Mouse (Mus musculus): ENCODE measurements around the gene Stab2. TPM values are rescaled to one million over a fixed set of nuclear protein-coding genes. Genes with fewer than 3 reads are reported as not detected.

Gene Stab2
- polyA plus RNA-seq, 1 experiment from 2014 or later, result 3.8 TPM

GRCm38 (mm10) chr10:86862496-86862895, 145.3 kb downstream of the Stab2 start:
- 90% methylated on average over 6 of the region's 6 CpGs for WGBS
- Histone ChIP-seq H3K9ac (ENCODE audit: low read depth, low read length) (no peak overlapping the region), H3K27me3 (ENCODE audit: control insufficient read depth, insufficient read depth, low read length) (no peaks in the 10 kb centered on the region), H3K36me3 (ENCODE audit: control insufficient read depth, insufficient read depth, low read length) (no peaks in the 10 kb centered on the region), H3K4me2 (replicated peaks; ENCODE audit: low read depth, low read length) (no peak overlapping the region), H3K4me1 (ENCODE audit: control insufficient read depth, insufficient read depth, low read length) (no peaks in the 10 kb centered on the region), H3K27ac (ENCODE audit: low read depth, low read length) (no peak overlapping the region), H3K4me3 (ENCODE audit: low read length) (no peak overlapping the region), H3K9me3 (ENCODE audit: control insufficient read depth, low read length) (no peaks in the 10 kb centered on the region)
- no peak for ATAC-seq (ENCODE audit: low FRiP score, low TSS enrichment)

GRCm38 (mm10) chr10:86860396-86860795, 147.4 kb downstream of the Stab2 start:
- Histone ChIP-seq H3K4me2 (replicated peaks; ENCODE audit: low read depth, low read length) (no peak overlapping the region), H3K27ac (ENCODE audit: low read depth, low read length) (no peak overlapping the region), H3K9ac (ENCODE audit: low read depth, low read length) (no peak overlapping the region), H3K36me3 (ENCODE audit: control insufficient read depth, insufficient read depth, low read length) (no peaks in the 10 kb centered on the region), H3K27me3 (ENCODE audit: control insufficient read depth, insufficient read depth, low read length) (no peaks in the 10 kb centered on the region), H3K9me3 (ENCODE audit: control insufficient read depth, low read length) (no peaks in the 10 kb centered on the region), H3K4me3 (ENCODE audit: low read length) (no peak overlapping the region), H3K4me1 (ENCODE audit: control insufficient read depth, insufficient read depth, low read length) (no peaks in the 10 kb centered on the region)
- WGBS, result 67% methylated on average over 4 of the region's 4 CpGs
- no peak for ATAC-seq (ENCODE audit: low FRiP score, low TSS enrichment)

DNA sequence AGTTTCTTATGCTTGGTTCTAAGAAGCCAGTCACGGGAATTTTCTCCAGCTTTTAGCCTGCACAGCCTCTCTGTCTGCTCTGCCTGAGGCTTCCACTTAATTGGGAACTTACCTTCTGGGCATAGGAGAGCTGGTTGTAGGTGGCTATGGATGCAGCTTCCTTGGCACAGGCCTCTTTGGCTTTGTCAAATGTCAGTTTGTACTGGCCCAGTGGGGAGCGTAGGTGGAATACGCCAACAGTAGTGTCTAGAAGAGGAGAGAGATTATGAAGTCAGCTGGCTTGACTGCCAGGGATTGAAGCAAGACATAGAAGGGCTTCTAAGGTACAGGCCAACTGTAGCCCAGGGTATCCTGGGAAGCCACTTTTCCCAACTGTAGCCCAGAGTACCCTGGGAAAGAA, 154.4 kb downstream of the Stab2 start:
- no peaks in the 10 kb centered on the region for H3K9me3 ChIP-seq (ENCODE audit: control insufficient read depth, low read length)
- WGBS, result 85% methylated on average over 3 of the region's 3 CpGs
- no peak overlapping the region for H3K27ac ChIP-seq (ENCODE audit: low read depth, low read length)
- no peak for ATAC-seq (ENCODE audit: low FRiP score, low TSS enrichment)
- H3K9ac ChIP-seq (ENCODE audit: low read depth, low read length), result no peak overlapping the region
- no peaks in the 10 kb centered on the region for H3K36me3 ChIP-seq (ENCODE audit: control insufficient read depth, insufficient read depth, low read length)
- no peak overlapping the region for H3K4me2 ChIP-seq (replicated peaks; ENCODE audit: low read depth, low read length)
- no peaks in the 10 kb centered on the region for H3K4me1 ChIP-seq (ENCODE audit: control insufficient read depth, insufficient read depth, low read length)
- H3K27me3 ChIP-seq (ENCODE audit: control insufficient read depth, insufficient read depth, low read length), result no peaks in the 10 kb centered on the region
- no peak overlapping the region for H3K4me3 ChIP-seq (ENCODE audit: low read length)

GRCm38 (mm10) chr10:86852160-86852559, 155.7 kb downstream of the Stab2 start:
- H3K27me3 ChIP-seq (ENCODE audit: control insufficient read depth, insufficient read depth, low read length), result no peaks in the 10 kb centered on the region

DNA sequence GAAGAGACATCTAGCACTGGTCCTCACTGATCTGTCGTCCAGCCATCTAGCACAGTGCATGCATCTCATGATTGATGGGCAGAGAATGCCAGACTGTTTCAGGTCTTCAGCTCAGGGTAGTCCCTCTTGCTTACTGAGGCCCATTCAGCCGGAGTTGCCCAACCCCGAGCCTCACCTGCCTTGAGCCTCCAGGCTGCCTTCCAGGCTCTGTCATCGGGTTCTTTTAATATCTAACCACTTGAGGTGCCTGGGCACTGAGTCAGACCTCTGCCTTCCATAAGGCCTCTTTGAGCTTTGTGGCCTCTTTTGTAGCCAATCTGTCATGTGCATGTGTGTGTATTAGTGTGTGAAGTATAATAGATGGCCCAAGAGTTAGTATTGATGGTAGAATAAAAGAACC, 158.3 kb downstream of the Stab2 start:
- H3K27me3 ChIP-seq (ENCODE audit: control insufficient read depth, insufficient read depth, low read length), result no peaks in the 10 kb centered on the region
- no peak overlapping the region for H3K4me2 ChIP-seq (replicated peaks; ENCODE audit: low read depth, low read length)
- H3K27ac ChIP-seq (ENCODE audit: low read depth, low read length), result no peak overlapping the region
- no peak overlapping the region for H3K4me3 ChIP-seq (ENCODE audit: low read length)
- no peak overlapping the region for H3K9ac ChIP-seq (ENCODE audit: low read depth, low read length)
- no peaks in the 10 kb centered on the region for H3K4me1 ChIP-seq (ENCODE audit: control insufficient read depth, insufficient read depth, low read length)
- WGBS, result 86% methylated on average over 4 of the region's 4 CpGs
- no peaks in the 10 kb centered on the region for H3K9me3 ChIP-seq (ENCODE audit: control insufficient read depth, low read length)
- no peak for ATAC-seq (ENCODE audit: low FRiP score, low TSS enrichment)
- no peaks in the 10 kb centered on the region for H3K36me3 ChIP-seq (ENCODE audit: control insufficient read depth, insufficient read depth, low read length)

More at GRCm38 (mm10) chr10:86852160-86852559, 155.7 kb downstream of the Stab2 start:
- Histone ChIP-seq H3K36me3 (ENCODE audit: control insufficient read depth, insufficient read depth, low read length) (no peaks in the 10 kb centered on the region), H3K9me3 (ENCODE audit: control insufficient read depth, low read length) (no peaks in the 10 kb centered on the region), H3K4me2 (replicated peaks; ENCODE audit: low read depth, low read length) (no peak overlapping the region), H3K4me3 (ENCODE audit: low read length) (no peak overlapping the region), H3K4me1 (ENCODE audit: control insufficient read depth, insufficient read depth, low read length) (no peaks in the 10 kb centered on the region), H3K9ac (ENCODE audit: low read depth, low read length) (no peak overlapping the region), H3K27ac (ENCODE audit: low read depth, low read length) (no peak overlapping the region)
- WGBS, result 84% methylated on average over 6 of the region's 6 CpGs
- ATAC-seq (ENCODE audit: low FRiP score, low TSS enrichment), result no peak

DNA sequence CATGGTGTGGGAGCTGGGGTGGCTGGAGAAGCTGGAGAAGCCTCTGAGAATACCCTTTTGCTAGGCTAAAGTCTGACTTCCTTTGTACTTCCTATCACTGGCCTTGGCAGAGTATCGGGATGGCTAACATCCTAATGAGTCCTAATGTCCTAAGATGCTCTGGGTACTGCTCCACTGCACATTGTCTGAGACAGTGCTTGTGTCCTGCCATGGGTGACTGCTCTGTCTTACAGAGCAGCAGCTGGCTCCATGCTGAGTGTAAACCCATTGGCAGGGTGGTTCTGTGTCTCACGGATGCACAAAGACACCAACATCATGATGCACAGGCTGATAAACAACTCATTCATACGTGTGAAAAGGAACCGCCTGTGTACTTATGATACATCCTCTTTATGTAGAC, 158.7 kb downstream of the Stab2 start:
- WGBS, result 72% methylated on average over 4 of the region's 4 CpGs
- Histone ChIP-seq H3K4me2 (replicated peaks; ENCODE audit: low read depth, low read length) (no peak overlapping the region), H3K4me1 (ENCODE audit: control insufficient read depth, insufficient read depth, low read length) (no peaks in the 10 kb centered on the region), H3K27me3 (ENCODE audit: control insufficient read depth, insufficient read depth, low read length) (no peaks in the 10 kb centered on the region), H3K9me3 (ENCODE audit: control insufficient read depth, low read length) (no peaks in the 10 kb centered on the region), H3K27ac (ENCODE audit: low read depth, low read length) (no peak overlapping the region), H3K4me3 (ENCODE audit: low read length) (no peak overlapping the region), H3K36me3 (ENCODE audit: control insufficient read depth, insufficient read depth, low read length) (no peaks in the 10 kb centered on the region), H3K9ac (ENCODE audit: low read depth, low read length) (no peak overlapping the region)
- no peak for ATAC-seq (ENCODE audit: low FRiP score, low TSS enrichment)

GRCm38 (mm10) chr10:86846926-86847467, 160.8 kb downstream of the Stab2 start:
- Histone ChIP-seq H3K27ac (ENCODE audit: low read depth, low read length) (no peak overlapping the region), H3K36me3 (ENCODE audit: control insufficient read depth, insufficient read depth, low read length) (no peaks in the 10 kb centered on the region), H3K4me3 (ENCODE audit: low read length) (no peak overlapping the region), H3K9me3 (ENCODE audit: control insufficient read depth, low read length) (no peaks in the 10 kb centered on the region), H3K4me1 (ENCODE audit: control insufficient read depth, insufficient read depth, low read length) (no peaks in the 10 kb centered on the region), H3K27me3 (ENCODE audit: control insufficient read depth, insufficient read depth, low read length) (no peaks in the 10 kb centered on the region), H3K9ac (ENCODE audit: low read depth, low read length) (no peak overlapping the region), H3K4me2 (replicated peaks; ENCODE audit: low read depth, low read length) (no peak overlapping the region)
- ATAC-seq (ENCODE audit: low FRiP score, low TSS enrichment), result no peak
- WGBS, result 55% methylated on average over 9 of the region's 9 CpGs

DNA sequence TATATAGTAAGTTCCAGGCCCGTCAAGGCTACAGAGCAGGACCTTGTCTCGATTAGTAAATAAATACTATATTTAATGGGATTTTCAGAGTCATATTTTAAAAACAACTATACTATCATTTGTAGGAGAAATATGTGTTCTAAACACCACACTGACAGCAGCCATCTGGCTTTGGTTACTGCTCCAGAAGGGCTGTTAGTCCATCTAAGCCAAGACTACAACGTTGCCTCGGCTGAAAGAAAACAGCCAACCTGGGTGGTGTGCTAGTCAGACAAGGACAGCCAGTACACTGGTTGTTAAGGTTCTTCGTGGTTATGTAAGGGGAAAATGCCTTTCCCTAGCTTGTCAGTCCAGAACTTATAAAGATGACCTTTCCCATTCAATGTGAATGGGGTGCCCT, 165.2 kb downstream of the Stab2 start:
- Histone ChIP-seq H3K4me3 (ENCODE audit: low read length) (no peak overlapping the region), H3K4me1 (ENCODE audit: control insufficient read depth, insufficient read depth, low read length) (no peaks in the 10 kb centered on the region), H3K27me3 (ENCODE audit: control insufficient read depth, insufficient read depth, low read length) (no peaks in the 10 kb centered on the region), H3K36me3 (ENCODE audit: control insufficient read depth, insufficient read depth, low read length) (no peaks in the 10 kb centered on the region), H3K9me3 (ENCODE audit: control insufficient read depth, low read length) (no peaks in the 10 kb centered on the region), H3K9ac (ENCODE audit: low read depth, low read length) (no peak overlapping the region), H3K27ac (ENCODE audit: low read depth, low read length) (no peak overlapping the region), H3K4me2 (replicated peaks; ENCODE audit: low read depth, low read length) (no peak overlapping the region)
- no peak for ATAC-seq (ENCODE audit: low FRiP score, low TSS enrichment)
- WGBS, result 80% methylated on average over 5 of the region's 5 CpGs

DNA sequence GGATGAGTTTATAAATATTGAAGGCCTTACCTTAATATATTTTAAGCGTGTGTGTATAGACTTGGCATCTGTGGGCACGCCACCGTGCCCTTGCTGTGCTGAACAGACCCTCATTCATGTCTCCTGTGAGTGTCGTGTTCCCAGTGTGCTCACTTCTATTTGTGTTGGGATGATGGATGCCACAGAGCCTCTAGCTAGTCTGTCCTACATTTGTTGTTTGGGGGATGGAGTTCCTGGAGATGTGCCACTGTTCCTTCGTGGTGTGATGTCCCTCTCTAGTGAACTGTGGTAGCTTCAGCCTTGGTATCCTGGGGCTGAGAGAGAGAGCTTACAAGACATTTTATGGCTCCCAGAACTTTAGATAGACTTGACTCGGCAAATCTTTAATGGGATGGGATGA, 169.0 kb downstream of the Stab2 start:
- Histone ChIP-seq H3K4me2 (replicated peaks; ENCODE audit: low read depth, low read length) (no peak overlapping the region), H3K36me3 (ENCODE audit: control insufficient read depth, insufficient read depth, low read length) (no peaks in the 10 kb centered on the region), H3K9ac (ENCODE audit: low read depth, low read length) (no peak overlapping the region), H3K27me3 (ENCODE audit: control insufficient read depth, insufficient read depth, low read length) (no peaks in the 10 kb centered on the region), H3K4me3 (ENCODE audit: low read length) (no peak overlapping the region), H3K4me1 (ENCODE audit: control insufficient read depth, insufficient read depth, low read length) (no peaks in the 10 kb centered on the region), H3K27ac (ENCODE audit: low read depth, low read length) (no peak overlapping the region), H3K9me3 (ENCODE audit: control insufficient read depth, low read length) (no peaks in the 10 kb centered on the region)
- ATAC-seq (ENCODE audit: low FRiP score, low TSS enrichment), result no peak
- WGBS, result 86% methylated on average over 6 of the region's 6 CpGs

Measured in kidney, embryonic 14.5 days (tissue).